Mouse (Mus musculus): ENCODE results near the gene Olfr298.

The Olfr298 gene

DNA sequence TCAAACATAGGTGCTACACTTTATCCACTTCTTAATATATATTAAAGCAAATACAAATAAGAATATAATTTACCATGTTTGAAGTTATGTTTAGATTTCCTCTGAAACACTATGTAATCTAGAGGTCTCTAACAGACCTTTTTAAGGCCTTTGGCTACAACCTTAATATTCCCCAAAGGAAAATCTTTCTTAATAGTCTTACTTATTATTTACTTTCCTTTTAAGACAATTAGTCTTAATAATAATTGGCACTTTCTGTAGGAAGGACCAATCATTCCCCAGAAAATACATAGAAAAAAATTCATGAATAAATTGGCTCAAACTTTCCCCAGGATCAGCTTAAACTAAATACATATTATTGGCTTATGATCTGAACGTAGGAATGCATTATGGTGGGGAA is at the start of gene Olfr298:
Gene Olfr298 (minus strand): TSS at position 101 of the 400 bp plus-strand sequence.
- no peak for DNase-seq

DNA sequence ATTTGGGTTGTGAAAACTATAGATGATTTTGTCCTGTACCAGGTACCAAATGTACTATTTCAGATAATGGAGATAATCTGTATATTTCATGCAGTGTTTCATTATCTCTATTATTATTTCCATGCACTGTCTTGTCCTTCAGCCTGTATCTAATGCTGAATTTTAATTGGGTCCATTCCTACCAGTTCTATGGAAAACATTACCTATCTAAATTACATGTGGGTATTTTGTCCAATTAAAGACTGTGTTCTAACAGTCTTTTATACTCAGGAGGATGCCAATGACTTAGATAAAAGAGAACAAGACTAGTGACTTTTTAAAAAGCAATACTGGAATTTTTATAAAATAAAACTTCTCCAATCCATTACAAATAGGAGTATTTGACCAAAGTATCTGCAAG is 27.4 kb upstream of the Olfr298 start, which contains the start of gene Olfr297:
Gene Olfr297 (plus strand): TSS at position 301 of the 400 bp plus-strand sequence.
- DNase-seq: no peak

DNA sequence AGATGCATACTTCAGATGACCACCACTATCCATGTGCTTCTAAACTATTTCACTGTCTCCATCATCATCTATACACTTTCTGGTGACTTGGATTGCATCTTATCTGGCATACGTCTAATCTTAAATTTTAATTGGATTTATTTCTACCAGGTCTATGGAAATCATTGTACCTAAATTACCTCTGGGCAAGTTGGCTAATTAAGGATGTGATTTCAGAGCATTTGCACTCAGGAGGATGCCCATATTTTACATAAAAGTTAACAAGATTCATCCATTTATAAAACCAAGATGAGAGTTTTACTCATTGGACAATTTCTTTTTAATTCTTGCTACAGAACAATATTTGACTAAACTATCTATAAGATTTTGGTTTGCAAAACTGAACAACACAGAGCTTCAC is 32.7 kb downstream of the Olfr298 start, which contains the start of gene Olfr299:
Gene Olfr299 (plus strand): TSS at position 301 of the 400 bp plus-strand sequence.
- no peak for DNase-seq
